Mouse (Mus musculus): ENCODE results near the gene Slc25a30. TPM values are rescaled to one million over a fixed set of nuclear protein-coding genes. Genes with fewer than 3 reads are reported as not detected.
"Not testable (repeated sequence)": the region's sequence is repeated elsewhere in the genome, so short reads cannot be mapped to it uniquely, and the experiment has no call there.

Slc25a30 gene
- polyA plus RNA-seq (2016; fragmentation: Nextera tagmentation; extraction: Ambion mirVana): 5.5 and 6.0 TPM in 2 replicates

DNA sequence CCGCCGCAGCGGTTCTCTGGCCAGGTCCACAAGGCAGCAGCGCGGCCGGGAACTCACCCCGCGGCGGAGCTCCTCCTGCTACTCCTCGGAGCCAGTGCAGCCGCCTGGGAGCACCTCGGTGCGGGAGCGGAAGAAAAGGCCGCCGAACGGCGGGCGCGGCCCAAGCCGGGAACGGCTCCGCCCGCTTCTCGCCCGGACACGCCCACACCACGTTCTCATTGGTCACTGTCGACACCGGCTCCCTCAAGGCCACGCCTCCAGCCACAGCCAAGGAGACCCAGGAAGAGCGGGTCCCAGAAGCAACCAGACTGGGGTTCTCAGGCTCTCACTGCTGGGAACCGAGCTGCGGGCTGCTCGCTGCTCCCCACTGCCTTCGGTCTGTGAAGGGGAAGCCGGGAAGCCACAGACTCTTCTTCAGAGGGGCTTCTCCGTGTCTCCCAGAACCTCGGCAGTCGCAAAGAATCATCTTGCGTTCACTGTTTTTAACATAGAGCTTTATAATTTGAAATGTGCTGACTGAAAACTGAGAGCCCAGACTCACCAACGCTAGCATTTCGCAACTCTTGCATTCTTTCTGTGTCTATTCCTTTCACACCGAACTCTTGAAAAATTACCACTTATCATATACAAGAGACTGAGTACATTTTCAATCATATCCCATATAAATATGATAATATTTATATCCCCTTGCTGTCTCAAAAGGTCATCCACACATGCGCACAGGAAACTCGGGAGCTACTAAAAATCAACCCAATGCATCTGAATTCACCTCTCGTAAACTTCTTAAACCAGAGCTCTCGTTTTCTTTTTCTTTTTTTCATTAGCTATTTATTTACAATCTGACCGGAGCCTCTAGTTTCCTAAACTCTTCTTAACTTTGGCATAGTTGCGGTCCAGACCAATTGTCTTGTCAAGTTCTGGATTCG is at the start of gene Slc25a30:
Slc25a30 (minus strand) TSS at position 170 of the 926 bp plus-strand sequence.
- peaks cover 8% of the 10 kb centered on the region; the same call in 1 of the 2 replicates for H3K4me1 ChIP-seq (replicated peaks)
- ATAC-seq (ENCODE audit: insufficient number of reproducible peaks, low FRiP score): peak; percentile 99
- H3K4me3 ChIP-seq: peak within 1 kb of the TSS; percentile 57
- no peaks in the 10 kb centered on the region; the same call in 1 of the 2 replicates for H3K27me3 ChIP-seq (replicated peaks)
- H3K36me3 ChIP-seq: no peaks in the 10 kb centered on the region
- peak within 1 kb of the TSS; percentile 78 for H3K9ac ChIP-seq
- peak within 1 kb of the TSS; percentile 59 for H3K27ac ChIP-seq (ENCODE audit: poor library complexity, severe bottlenecking)
- WGBS: 6% methylated on average over 50 of the region's 51 CpGs
- no peaks in the 10 kb centered on the region for H3K9me3 ChIP-seq (replicated peaks)
- H3K4me2 ChIP-seq: peak within 1 kb of the TSS; percentile 77

DNA sequence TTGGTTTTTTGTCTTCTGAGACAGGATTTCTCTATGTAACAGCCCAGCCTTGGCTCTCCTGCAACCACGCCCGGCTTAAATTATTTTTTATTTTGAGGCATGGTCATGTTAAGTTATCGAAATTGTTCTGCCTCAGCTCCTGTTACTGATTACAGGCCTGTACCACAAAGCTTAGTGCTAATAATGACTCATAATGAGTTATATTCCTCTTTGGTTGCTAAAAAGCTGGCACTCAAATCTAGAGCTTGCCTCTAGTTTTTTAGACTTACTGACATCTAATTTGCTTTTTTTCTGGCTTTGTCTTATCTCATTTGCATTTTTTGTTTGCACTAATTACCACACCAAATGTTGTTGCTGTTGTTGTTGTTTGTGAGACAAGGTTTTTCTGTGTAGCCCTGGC is 49.7 kb upstream of the Slc25a30 start:
- Histone ChIP-seq H3K4me1 (replicated peaks) (peaks cover 43% of the 10 kb centered on the region), H3K9me3 (replicated peaks) (no peaks in the 10 kb centered on the region), H3K9ac (no peak overlapping the region), H3K4me2 (no peak overlapping the region), H3K27me3 (replicated peaks) (no peaks in the 10 kb centered on the region), H3K36me3 (no peaks in the 10 kb centered on the region), H3K4me3 (no peak overlapping the region), H3K27ac (ENCODE audit: poor library complexity, severe bottlenecking) (peak overlapping the region; percentile 93)
- 81% methylated on average over 3 of the region's 3 CpGs for WGBS
- ATAC-seq (ENCODE audit: insufficient number of reproducible peaks, low FRiP score): no peak

DNA sequence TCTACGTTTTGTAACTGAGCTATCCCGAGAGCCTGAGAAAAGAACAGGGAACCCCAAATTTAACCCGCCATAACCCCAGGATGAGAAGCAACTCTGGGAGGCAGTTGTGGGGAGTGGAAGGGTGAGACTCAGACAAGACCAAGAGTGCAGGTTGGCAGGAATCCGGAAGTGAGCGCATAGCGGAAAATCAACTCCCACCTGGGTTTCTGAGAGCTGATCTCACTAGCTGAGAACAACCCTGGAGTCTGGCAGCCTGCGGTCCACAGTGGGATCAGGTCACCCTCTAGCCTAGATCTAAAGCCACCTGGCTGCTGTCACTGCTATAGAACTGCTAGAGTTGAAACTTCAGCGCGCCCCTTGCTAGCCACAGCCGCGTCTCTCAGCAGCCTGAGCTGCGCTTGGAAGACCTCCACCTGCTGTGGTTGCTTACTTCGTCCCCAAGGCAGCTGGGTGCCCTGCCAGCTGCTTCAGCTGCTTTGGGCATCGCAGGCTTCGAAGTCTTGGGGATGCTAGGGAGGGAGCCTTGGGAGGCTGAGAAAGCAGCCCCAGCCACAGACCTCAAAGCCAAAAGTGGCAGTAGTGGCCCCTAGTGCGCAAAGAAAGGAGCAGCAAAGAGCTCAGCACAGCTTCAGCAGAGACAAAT is 48.0 kb upstream of the Slc25a30 start:
- H3K4me1 ChIP-seq (replicated peaks): peaks cover 43% of the 10 kb centered on the region
- under 1% methylated on average over 16 of the region's 16 CpGs for WGBS

DNA sequence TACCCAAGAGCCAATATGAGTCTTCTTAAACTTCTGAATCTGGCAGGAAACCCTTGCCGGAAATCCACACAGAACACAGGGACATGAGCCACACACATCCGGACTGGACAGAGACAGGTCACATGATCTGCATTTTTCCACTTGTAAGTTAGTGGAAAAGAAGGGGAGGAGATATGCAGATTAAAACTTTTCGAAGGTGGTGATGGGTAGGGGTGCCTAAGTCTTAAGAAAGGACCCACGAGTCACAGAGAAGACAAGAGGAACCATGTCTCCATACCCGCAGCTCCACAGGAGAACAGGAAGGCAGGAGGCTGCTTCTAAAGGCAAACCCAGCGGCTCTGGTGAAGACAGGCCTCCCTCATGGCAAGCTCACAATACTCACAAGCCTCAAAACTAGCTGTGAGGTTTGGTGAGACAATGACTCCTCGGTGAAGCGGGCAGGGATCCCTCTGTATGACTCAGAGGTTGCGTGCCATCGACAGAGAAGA is 47.5 kb upstream of the Slc25a30 start:
- Histone ChIP-seq H3K9me3 (replicated peaks) (no peaks in the 10 kb centered on the region), H3K9ac (peak overlapping the region; percentile 90), H3K4me1 (replicated peaks) (peaks cover 43% of the 10 kb centered on the region), H3K36me3 (no peaks in the 10 kb centered on the region), H3K27me3 (replicated peaks) (no peaks in the 10 kb centered on the region), H3K4me3 (peak overlapping the region; percentile 57), H3K27ac (ENCODE audit: poor library complexity, severe bottlenecking) (peak overlapping the region; percentile 98), H3K4me2 (peak overlapping the region; percentile 99)
- under 1% methylated on average over 10 of the region's 10 CpGs for WGBS
- ATAC-seq (ENCODE audit: insufficient number of reproducible peaks, low FRiP score): peak; percentile 89

More for the DNA sequence above, 48.0 kb upstream of the Slc25a30 start:
- Histone ChIP-seq H3K27ac (ENCODE audit: poor library complexity, severe bottlenecking) (peak overlapping the region; percentile 98), H3K4me2 (peak overlapping the region; percentile 99), H3K9ac (peak overlapping the region; percentile 90), H3K36me3 (no peaks in the 10 kb centered on the region), H3K27me3 (replicated peaks) (no peaks in the 10 kb centered on the region), H3K4me3 (peak overlapping the region; percentile 57), H3K9me3 (replicated peaks) (no peaks in the 10 kb centered on the region)
- peak; percentile 68 for ATAC-seq (ENCODE audit: insufficient number of reproducible peaks, low FRiP score)

DNA sequence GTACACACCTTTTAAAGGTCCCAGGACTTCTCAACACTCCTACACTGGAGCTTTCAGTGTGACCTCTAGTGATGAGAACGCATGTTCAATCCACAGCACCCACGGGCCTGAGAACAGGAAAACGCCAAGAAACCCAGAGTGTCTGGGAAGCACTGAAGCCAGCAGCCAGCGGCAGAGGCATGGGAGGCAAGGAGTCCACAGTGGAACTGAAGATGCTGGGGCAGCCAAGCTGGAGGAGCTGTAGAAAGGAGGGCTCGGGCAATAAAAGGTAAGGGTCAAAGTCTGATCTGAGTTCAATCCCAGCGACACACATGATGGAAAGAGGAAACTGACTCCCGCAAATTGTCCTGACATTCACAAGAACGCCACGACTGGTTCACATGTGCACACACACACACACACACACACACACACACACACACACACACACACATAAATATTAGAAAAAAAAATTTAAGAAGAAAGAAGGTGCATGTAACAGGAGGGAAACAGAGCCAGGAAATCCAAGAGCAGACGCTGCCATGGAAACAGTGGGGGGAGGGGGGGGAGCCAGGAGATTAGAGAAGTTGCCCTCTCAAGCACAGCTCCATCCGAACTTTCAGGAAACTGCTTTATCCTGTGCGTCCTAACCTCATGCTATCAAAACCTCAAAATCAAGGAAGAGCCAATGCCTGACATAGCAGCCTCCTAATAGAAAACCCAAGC is 46.9 kb upstream of the Slc25a30 start:
- Histone ChIP-seq H3K36me3 (no peaks in the 10 kb centered on the region), H3K27ac (ENCODE audit: poor library complexity, severe bottlenecking) (peak overlapping the region; percentile 98), H3K4me1 (replicated peaks) (peaks cover 49% of the 10 kb centered on the region), H3K9ac (peak overlapping the region; percentile 90), H3K4me2 (peak overlapping the region; percentile 99), H3K27me3 (replicated peaks) (no peaks in the 10 kb centered on the region), H3K9me3 (replicated peaks) (no peaks in the 10 kb centered on the region), H3K4me3 (peak overlapping the region; percentile 57)
- WGBS: 15% methylated on average over 11 of the region's 12 CpGs
- peak; percentile 49 for ATAC-seq (ENCODE audit: insufficient number of reproducible peaks, low FRiP score)

DNA sequence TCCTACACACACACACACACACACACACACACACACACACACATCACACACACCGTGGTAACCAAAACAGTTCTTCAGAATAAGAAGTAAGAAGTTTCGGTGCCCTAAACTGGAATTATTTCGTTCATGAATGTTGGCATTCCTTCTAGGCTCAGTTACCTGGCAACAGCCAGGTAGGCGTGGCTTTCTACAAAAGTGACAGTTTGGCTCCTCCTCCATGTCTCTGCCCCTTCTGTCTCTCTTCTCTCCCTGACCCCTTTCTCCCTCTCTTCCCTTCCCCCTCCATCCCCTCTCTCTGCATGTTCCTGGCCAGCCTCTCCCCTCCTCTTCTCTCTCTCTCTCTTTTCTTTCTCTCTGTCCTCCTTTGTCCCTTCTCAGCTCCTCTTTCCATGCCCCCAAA is 46.1 kb upstream of the Slc25a30 start:
- H3K4me2 ChIP-seq: peak overlapping the region; percentile 99
- no peak for ATAC-seq (ENCODE audit: insufficient number of reproducible peaks, low FRiP score)
- no peaks in the 10 kb centered on the region for H3K36me3 ChIP-seq
- H3K9me3 ChIP-seq (replicated peaks): no peaks in the 10 kb centered on the region
- H3K27ac ChIP-seq (ENCODE audit: poor library complexity, severe bottlenecking): peak overlapping the region; percentile 98
- peak overlapping the region; percentile 90; the same call in 1 of the 2 replicates for H3K9ac ChIP-seq
- 33% methylated on average over 4 of the region's 4 CpGs for WGBS
- H3K27me3 ChIP-seq (replicated peaks): peaks cover 5% of the 10 kb centered on the region; the same call in 1 of the 2 replicates
- peaks cover 52% of the 10 kb centered on the region for H3K4me1 ChIP-seq (replicated peaks)
- peak overlapping the region; percentile 57; the same call in 1 of the 2 replicates for H3K4me3 ChIP-seq

DNA sequence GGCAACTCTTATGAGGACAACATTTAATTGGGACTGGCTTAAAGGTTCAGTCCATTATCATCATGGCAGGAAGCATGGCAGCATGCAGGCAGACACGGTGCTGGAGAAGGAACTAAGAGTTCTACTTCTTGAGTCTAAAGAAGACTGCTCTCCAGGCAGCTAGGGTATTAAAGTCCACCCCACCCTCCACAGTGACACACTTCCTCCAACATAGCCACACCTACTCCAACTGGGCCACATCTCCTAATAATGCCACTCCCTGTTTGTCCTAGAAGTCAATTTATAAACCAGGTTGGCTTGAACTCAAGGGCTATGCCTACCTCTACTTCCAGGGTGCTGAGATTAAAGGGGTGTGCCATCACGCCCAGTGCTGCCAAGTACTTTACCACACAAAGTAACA is 45.2 kb upstream of the Slc25a30 start:
- 90% methylated on average over 2 of the region's 2 CpGs for WGBS
- H3K27me3 ChIP-seq (replicated peaks): peaks cover 8% of the 10 kb centered on the region; the same call in 1 of the 2 replicates
- no peak for ATAC-seq (ENCODE audit: insufficient number of reproducible peaks, low FRiP score)

DNA sequence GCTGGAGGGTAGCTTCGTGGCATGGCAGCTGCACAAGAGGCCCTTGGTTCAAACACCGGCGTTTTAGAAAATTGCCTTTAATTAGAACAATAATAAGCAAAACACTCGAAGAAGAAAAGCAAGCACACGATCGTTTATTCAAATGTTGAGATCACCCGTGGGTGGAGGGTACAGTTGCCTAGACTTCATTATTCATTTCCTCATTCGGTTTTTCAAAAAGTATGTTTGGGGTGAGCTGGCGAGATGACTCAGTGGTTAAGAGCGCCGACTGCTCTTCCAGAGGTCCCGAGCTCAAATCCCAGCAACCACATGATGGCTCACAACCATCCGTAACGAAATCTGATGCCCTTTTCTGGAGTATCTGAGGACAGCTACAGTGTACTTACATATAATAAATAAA is 43.0 kb upstream of the Slc25a30 start:
- not testable (repeated sequence) for H3K27me3 ChIP-seq (replicated peaks); H3K27ac ChIP-seq (ENCODE audit: poor library complexity, severe bottlenecking); H3K36me3 ChIP-seq; H3K9me3 ChIP-seq (replicated peaks); ATAC-seq (ENCODE audit: insufficient number of reproducible peaks, low FRiP score); H3K9ac ChIP-seq
- Histone ChIP-seq H3K4me3 (peak overlapping the region; percentile 41; the same call in 1 of the 2 replicates), H3K4me2 (peak overlapping the region; percentile 85; the same call in 1 of the 2 replicates), H3K4me1 (replicated peaks) (peaks cover 23% of the 10 kb centered on the region)
- WGBS: 64% methylated on average over 14 of the region's 14 CpGs

More for the DNA sequence above, 45.2 kb upstream of the Slc25a30 start:
- Histone ChIP-seq H3K9me3 (replicated peaks) (no peaks in the 10 kb centered on the region), H3K4me1 (replicated peaks) (peaks cover 44% of the 10 kb centered on the region), H3K4me2 (no peak overlapping the region), H3K27ac (ENCODE audit: poor library complexity, severe bottlenecking) (no peak overlapping the region), H3K4me3 (no peak overlapping the region), H3K36me3 (no peaks in the 10 kb centered on the region), H3K9ac (no peak overlapping the region)

DNA sequence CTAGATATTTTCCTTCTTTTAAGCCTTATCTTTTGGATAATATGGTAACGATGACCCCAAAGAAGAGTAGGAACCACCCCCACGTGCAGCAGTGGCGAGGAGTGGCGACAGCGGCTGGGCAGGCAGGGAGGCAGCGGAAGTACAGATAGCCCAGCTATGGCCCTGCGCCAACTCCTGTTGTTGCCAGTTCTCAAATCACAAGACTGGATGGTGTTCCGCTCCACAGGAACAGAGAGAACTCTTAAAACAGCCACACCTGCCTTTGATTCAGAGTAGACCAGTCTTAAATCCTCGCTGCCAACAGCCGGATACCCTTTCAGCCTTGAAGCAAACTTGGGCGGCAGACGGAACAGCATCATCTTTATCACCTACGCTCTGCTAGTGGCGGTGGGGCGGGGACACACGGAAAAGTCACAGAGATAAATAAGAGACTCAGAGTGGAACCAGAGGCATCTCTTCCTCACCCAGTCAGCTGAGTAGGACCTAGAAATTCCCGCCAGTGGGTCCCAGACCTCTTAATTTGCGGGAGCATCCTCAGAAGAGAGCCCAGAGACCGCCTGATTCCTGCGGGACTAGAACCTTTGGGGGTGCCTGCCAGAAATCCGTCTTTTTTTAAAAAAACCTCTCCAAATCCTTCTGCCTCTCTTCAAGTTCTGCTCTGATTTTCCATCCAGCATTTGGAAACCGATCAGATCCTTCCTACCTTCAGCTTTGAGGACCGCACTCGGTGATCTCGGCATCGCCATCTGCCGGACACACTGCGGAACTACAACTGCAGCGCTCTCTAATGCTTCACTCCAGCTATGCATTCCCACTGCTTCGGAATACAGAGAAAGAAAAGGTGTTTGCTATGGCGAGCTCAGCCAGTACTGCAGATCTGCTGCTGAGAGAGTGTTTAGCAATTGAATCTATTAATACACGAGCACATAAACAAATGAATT is 42.3 kb upstream of the Slc25a30 start:
- Histone ChIP-seq H3K27ac (ENCODE audit: poor library complexity, severe bottlenecking) (no peak overlapping the region), H3K4me2 (peak overlapping the region; percentile 85), H3K9ac (peak overlapping the region; percentile 57), H3K27me3 (replicated peaks) (peaks cover 8% of the 10 kb centered on the region; the same call in 1 of the 2 replicates), H3K36me3 (no peaks in the 10 kb centered on the region), H3K9me3 (replicated peaks) (no peaks in the 10 kb centered on the region), H3K4me3 (peak overlapping the region; percentile 41), H3K4me1 (replicated peaks) (peaks cover 23% of the 10 kb centered on the region)
- ATAC-seq (ENCODE audit: insufficient number of reproducible peaks, low FRiP score): peak; percentile 31; the same call in 1 of the 2 replicates
- 3% methylated on average over 32 of the region's 32 CpGs for WGBS

DNA sequence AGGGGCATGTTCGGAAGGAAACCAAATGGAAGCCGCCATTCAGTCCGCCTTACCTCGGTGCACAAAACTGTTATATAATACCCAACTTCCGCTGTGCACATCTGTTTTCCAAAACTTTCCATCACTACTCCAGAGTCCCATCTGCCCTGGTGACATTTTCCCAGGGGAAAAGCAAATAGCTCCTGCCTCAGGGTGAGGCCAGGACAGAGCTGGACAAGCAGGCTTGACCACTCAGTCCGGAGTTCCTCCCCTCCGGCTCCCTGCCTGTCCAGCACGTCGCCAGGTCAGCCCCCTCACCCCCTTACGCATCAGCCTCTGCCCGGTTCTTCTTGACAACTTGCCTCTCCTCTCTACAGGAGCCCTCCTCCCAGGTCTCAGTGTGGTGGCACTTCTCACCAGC is 41.4 kb upstream of the Slc25a30 start:
- Histone ChIP-seq H3K9me3 (replicated peaks) (no peaks in the 10 kb centered on the region), H3K4me3 (no peak overlapping the region), H3K27ac (ENCODE audit: poor library complexity, severe bottlenecking) (no peak overlapping the region), H3K4me2 (peak overlapping the region; percentile 85), H3K4me1 (replicated peaks) (peaks cover 18% of the 10 kb centered on the region), H3K9ac (no peak overlapping the region), H3K27me3 (replicated peaks) (peaks cover 8% of the 10 kb centered on the region; the same call in 1 of the 2 replicates), H3K36me3 (no peaks in the 10 kb centered on the region)
- ATAC-seq (ENCODE audit: insufficient number of reproducible peaks, low FRiP score): peak; percentile 23; the same call in 1 of the 2 replicates
- 38% methylated on average over 11 of the region's 11 CpGs for WGBS
